19 mouse cellular contexts compared by ENCODE assay signal in the genomic region with DNA sequence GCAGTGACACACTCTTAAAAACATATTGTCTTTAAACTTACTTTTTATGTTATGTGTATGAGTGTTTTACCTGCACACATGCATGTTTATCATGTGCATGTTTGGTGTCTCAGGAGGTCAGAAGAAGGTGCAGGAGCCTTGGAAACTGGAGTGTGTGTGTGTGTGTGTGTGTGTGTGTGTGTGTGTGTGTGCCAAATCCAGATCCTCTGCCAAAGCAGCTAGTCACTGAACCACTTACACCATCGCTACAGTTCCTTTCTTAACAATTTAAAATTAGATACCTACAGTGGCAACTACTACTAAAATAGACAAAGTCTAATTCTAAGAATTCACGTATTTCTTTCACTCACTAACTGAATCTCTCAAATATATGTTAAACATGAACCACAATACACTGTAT.
"Had no signal": no experiment of that assay in that cellular context is flagged by ENCODE, and none has a peak within 500 bp of the region (broad histone marks: within the 10 kb centered on the region; RNA-seq: fewer than 3 reads in every experiment).

No protein-coding gene starts in this region.

- H3K4me3 ChIP-seq: lung, embryonic 15.5 days; megakaryocyte, embryonic 14.5 days; midbrain, embryonic 13.5 days; midbrain, embryonic 15.5 days; neural tube, embryonic 12.5 days had no signal

- DNase-seq: liver, postnatal 0 days; lung, adult 2 months; lung, postnatal 14 days; lung, postnatal 36 days; retina, postnatal 1 day; right cerebral cortex, adult 18-20 months; right cerebral cortex, postnatal 25 days; right cerebral cortex, postnatal 4 days; spleen, adult 18-20 months; thymus, adult 18-20 months; thymus, postnatal 14 days; thymus, postnatal 36 days had no signal

- H3K27ac ChIP-seq: lung, embryonic 15.5 days; macrophage; midbrain, embryonic 13.5 days; midbrain, embryonic 15.5 days; neural tube, embryonic 12.5 days had no signal

- ATAC-seq: liver, postnatal 0 days; lung, postnatal 0 days; midbrain, embryonic 13.5 days; midbrain, embryonic 15.5 days had no signal
